Mouse (Mus musculus): Measurements from ENCODE around the gene Ppp1r14c. TPM values are rescaled to one million over a fixed set of nuclear protein-coding genes. Genes with fewer than 3 reads are reported as not detected.

The Ppp1r14c gene
- total and polyA plus RNA-seq, 3 experiments: 90.7 to 164 (median 156) TPM

- TF ChIP-seq POLR2A (IDR thresholded peaks at IDR 0.05; ENCODE audit: insufficient read depth, low read depth, low read length): no peak
- TF ChIP-seq CTCF (IDR thresholded peaks at IDR 0.05): no peak
- TF ChIP-seq EP300 (IDR thresholded peaks at IDR 0.05; ENCODE audit: insufficient read depth, low read depth, low read length): no peak
- Histone ChIP-seq H3K27ac (no peak overlapping the region), H3K4me3 (no peak overlapping the region), H3K79me2 (replicated peaks; ENCODE audit: control insufficient read depth, insufficient read depth, low read length) (no peaks in the 10 kb centered on the region), H3K4me1 (ENCODE audit: control insufficient read depth, insufficient read depth, low read length) (peaks cover 14% of the 10 kb centered on the region), H3K36me3 (ENCODE audit: control insufficient read depth, insufficient read depth, low read length) (peaks cover 15% of the 10 kb centered on the region), H3K27me3 (ENCODE audit: control insufficient read depth, insufficient read depth, low read length) (no peaks in the 10 kb centered on the region), H3K9ac (ENCODE audit: low read depth, low read length) (no peak overlapping the region)
- no peak for DNase-seq
- intact Hi-C loops (cut with DNase I): no loop called here
- 57% methylated on average over 3 of the region's 3 CpGs for WGBS
Observed at GRCm38 (mm10) chr10:3411222-3411621, 45.4 kb downstream of the Ppp1r14c start.

GRCm38 (mm10) chr10:3411639-3412038 is 45.8 kb downstream of the Ppp1r14c start:
- intact Hi-C loops (cut with DNase I): no loop called here
- Histone ChIP-seq H3K27ac (no peak overlapping the region), H3K36me3 (ENCODE audit: control insufficient read depth, insufficient read depth, low read length) (peaks cover 15% of the 10 kb centered on the region), H3K4me1 (ENCODE audit: control insufficient read depth, insufficient read depth, low read length) (peaks cover 14% of the 10 kb centered on the region), H3K9ac (ENCODE audit: low read depth, low read length) (no peak overlapping the region), H3K27me3 (ENCODE audit: control insufficient read depth, insufficient read depth, low read length) (no peaks in the 10 kb centered on the region), H3K4me3 (no peak overlapping the region), H3K79me2 (replicated peaks; ENCODE audit: control insufficient read depth, insufficient read depth, low read length) (no peaks in the 10 kb centered on the region)
- DNase-seq: no peak
- TF ChIP-seq EP300 (IDR thresholded peaks at IDR 0.05; ENCODE audit: insufficient read depth, low read depth, low read length): no peak
- no peak for TF ChIP-seq POLR2A (IDR thresholded peaks at IDR 0.05; ENCODE audit: insufficient read depth, low read depth, low read length)
- TF ChIP-seq CTCF (IDR thresholded peaks at IDR 0.05): no peak
- 53% methylated on average over 2 of the region's 2 CpGs for WGBS

- intact Hi-C loops (cut with DNase I): loop anchor here (1.0 to 2.0 kb wide), 3 partner anchors 18 to 108 kb away; no protein-coding TSS in a partner anchor
- H3K79me2 ChIP-seq (replicated peaks; ENCODE audit: control insufficient read depth, insufficient read depth, low read length): peaks cover 2% of the 10 kb centered on the region; the same call in 1 of the 2 replicates
- H3K4me1 ChIP-seq (ENCODE audit: control insufficient read depth, insufficient read depth, low read length): peaks cover 13% of the 10 kb centered on the region
- H3K27me3 ChIP-seq (ENCODE audit: control insufficient read depth, insufficient read depth, low read length): no peaks in the 10 kb centered on the region
- TF ChIP-seq EP300 (IDR thresholded peaks at IDR 0.05; ENCODE audit: insufficient read depth, low read depth, low read length): peak; percentile 97
- 0 out of 2 replicates have a peak, but pooled peaks have one; percentile 25 for TF ChIP-seq POLR2A (IDR thresholded peaks at IDR 0.05; ENCODE audit: insufficient read depth, low read depth, low read length)
- TF ChIP-seq CTCF (IDR thresholded peaks at IDR 0.05): no peak
- peaks cover 9% of the 10 kb centered on the region; the same call in 1 of the 2 replicates for H3K36me3 ChIP-seq (ENCODE audit: control insufficient read depth, insufficient read depth, low read length)
- H3K9ac ChIP-seq (ENCODE audit: low read depth, low read length): peak overlapping the region; percentile 14; the same call in 1 of the 2 replicates
- H3K27ac ChIP-seq: peak overlapping the region; percentile 77
- no peak overlapping the region for H3K4me3 ChIP-seq
- WGBS: 17% methylated on average over 5 of the region's 5 CpGs
- peak; percentile 58 to 84 for DNase-seq
Observed at GRCm38 (mm10) chr10:3414813-3415212, 49.0 kb downstream of the Ppp1r14c start.

GRCm38 (mm10) chr10:3416565-3416964 is 50.7 kb downstream of the Ppp1r14c start:
- peaks cover 11% of the 10 kb centered on the region; the same call in 1 of the 2 replicates for H3K36me3 ChIP-seq (ENCODE audit: control insufficient read depth, insufficient read depth, low read length)
- peaks cover 2% of the 10 kb centered on the region; the same call in 1 of the 2 replicates for H3K79me2 ChIP-seq (replicated peaks; ENCODE audit: control insufficient read depth, insufficient read depth, low read length)
- 57% methylated on average over 4 of the region's 4 CpGs for WGBS
- no peak for TF ChIP-seq CTCF (IDR thresholded peaks at IDR 0.05)
- peak; percentile 55; the same call in 1 of the 2 replicates for TF ChIP-seq EP300 (IDR thresholded peaks at IDR 0.05; ENCODE audit: insufficient read depth, low read depth, low read length)
- TF ChIP-seq POLR2A (IDR thresholded peaks at IDR 0.05; ENCODE audit: insufficient read depth, low read depth, low read length): no peak
- no peaks in the 10 kb centered on the region for H3K27me3 ChIP-seq (ENCODE audit: control insufficient read depth, insufficient read depth, low read length)
- intact Hi-C loops (cut with DNase I): no loop called here
- H3K4me1 ChIP-seq (ENCODE audit: control insufficient read depth, insufficient read depth, low read length): peaks cover 11% of the 10 kb centered on the region
- peak overlapping the region; percentile 77 for H3K27ac ChIP-seq
- DNase-seq: peak in 1 of 2 experiments; percentile 51
- no peak overlapping the region for H3K9ac ChIP-seq (ENCODE audit: low read depth, low read length)
- H3K4me3 ChIP-seq: no peak overlapping the region

GRCm38 (mm10) chr10:3417408-3417807 is 51.6 kb downstream of the Ppp1r14c start:
- Histone ChIP-seq H3K36me3 (ENCODE audit: control insufficient read depth, insufficient read depth, low read length) (peaks cover 7% of the 10 kb centered on the region; the same call in 1 of the 2 replicates), H3K27me3 (ENCODE audit: control insufficient read depth, insufficient read depth, low read length) (no peaks in the 10 kb centered on the region), H3K27ac (peak overlapping the region; percentile 77), H3K9ac (ENCODE audit: low read depth, low read length) (no peak overlapping the region), H3K79me2 (replicated peaks; ENCODE audit: control insufficient read depth, insufficient read depth, low read length) (peaks cover 2% of the 10 kb centered on the region; the same call in 1 of the 2 replicates), H3K4me3 (no peak overlapping the region), H3K4me1 (ENCODE audit: control insufficient read depth, insufficient read depth, low read length) (peaks cover 10% of the 10 kb centered on the region)
- no peak for DNase-seq
- 32% methylated on average over 4 of the region's 4 CpGs for WGBS
- intact Hi-C loops (cut with DNase I): no loop called here
- no peak for TF ChIP-seq EP300 (IDR thresholded peaks at IDR 0.05; ENCODE audit: insufficient read depth, low read depth, low read length)
- TF ChIP-seq POLR2A (IDR thresholded peaks at IDR 0.05; ENCODE audit: insufficient read depth, low read depth, low read length): no peak
- no peak for TF ChIP-seq CTCF (IDR thresholded peaks at IDR 0.05)

- Histone ChIP-seq H3K9ac (ENCODE audit: low read depth, low read length) (no peak overlapping the region), H3K4me3 (no peak overlapping the region), H3K79me2 (replicated peaks; ENCODE audit: control insufficient read depth, insufficient read depth, low read length) (no peaks in the 10 kb centered on the region), H3K27me3 (ENCODE audit: control insufficient read depth, insufficient read depth, low read length) (no peaks in the 10 kb centered on the region), H3K36me3 (ENCODE audit: control insufficient read depth, insufficient read depth, low read length) (peaks cover 12% of the 10 kb centered on the region), H3K4me1 (ENCODE audit: control insufficient read depth, insufficient read depth, low read length) (peaks cover 6% of the 10 kb centered on the region; the same call in 1 of the 2 replicates), H3K27ac (no peak overlapping the region)
- no peak for DNase-seq
- TF ChIP-seq EP300 (IDR thresholded peaks at IDR 0.05; ENCODE audit: insufficient read depth, low read depth, low read length): no peak
- no peak for TF ChIP-seq POLR2A (IDR thresholded peaks at IDR 0.05; ENCODE audit: insufficient read depth, low read depth, low read length)
- TF ChIP-seq CTCF (IDR thresholded peaks at IDR 0.05): no peak
- intact Hi-C loops (cut with DNase I): no loop called here
Observed at GRCm38 (mm10) chr10:3424016-3424415, 58.2 kb downstream of the Ppp1r14c start.
